Mouse (Mus musculus): ENCODE measurements around the gene Zfp14.

DNA sequence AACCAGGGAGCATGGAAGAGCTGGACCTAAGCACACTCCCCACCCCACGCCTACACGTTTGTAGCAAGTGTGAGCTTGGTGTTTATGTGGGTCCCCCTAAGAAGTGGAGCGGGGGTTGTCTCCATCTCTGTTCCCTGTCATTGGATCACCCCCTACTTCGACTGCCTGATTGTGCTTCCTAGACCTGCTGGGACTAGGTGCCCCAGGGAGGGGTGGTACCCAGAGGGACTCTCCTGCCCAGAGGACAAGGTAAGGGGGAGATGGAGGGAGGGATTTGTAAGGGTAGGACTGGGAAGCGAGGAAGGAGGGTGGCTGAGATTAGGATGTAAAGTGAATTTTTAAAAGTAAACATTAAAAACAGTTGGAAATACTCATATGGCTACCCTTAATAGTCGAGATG is 38.2 kb upstream of the Zfp14 start:
- TF ChIP-seq POLR2A (IDR thresholded peaks at IDR 0.05; ENCODE audit: extremely low read depth, insufficient read depth, low read length) (no peak), CTCF (IDR thresholded peaks at IDR 0.05; ENCODE audit: extremely low read depth, insufficient read depth, low read length) (no peak)
